ENCODE assay signal across 9 mouse cellular contexts in the genomic region with DNA sequence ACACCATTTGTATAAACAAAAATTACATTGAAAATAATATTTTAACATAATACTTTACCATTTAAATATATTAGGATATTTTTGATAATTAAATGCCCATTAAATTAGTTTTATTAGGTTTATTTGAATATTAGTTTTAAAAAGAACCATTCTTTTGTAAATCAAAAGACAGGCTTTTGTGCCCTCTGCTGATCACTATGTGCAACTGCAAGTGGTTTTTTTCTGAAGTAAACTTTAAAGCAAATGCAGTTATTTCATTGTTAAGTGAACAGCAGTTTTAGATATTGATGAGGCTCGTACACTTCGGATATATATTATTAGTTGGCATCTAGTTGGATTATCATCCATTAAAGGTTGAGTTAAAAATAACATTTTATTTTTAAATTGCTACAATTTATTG.
DNase-seq lines count a peak whose midpoint lies in the region; ATAC-seq and TF ChIP-seq lines count a peak whose summit lies in the region.
"Had no signal": no experiment of that assay in that cellular context is flagged by ENCODE, and none has a peak within 500 bp of the region (broad histone marks: within the 10 kb centered on the region; RNA-seq: fewer than 3 reads in every experiment).

No protein-coding gene starts in this region.

- H3K9me3 ChIP-seq in liver, embryonic 14.5 days (ENCODE audit: control insufficient read depth, low read length), result no peaks in the 10 kb centered on the region
- no peaks in the 10 kb centered on the region for H3K9me3 ChIP-seq in MEL (replicated peaks; ENCODE audit: insufficient read depth, low read length)
- no peaks in the 10 kb centered on the region for H3K9me3 ChIP-seq in neural tube, embryonic 15.5 days (replicated peaks)
- H3K9me3 ChIP-seq: limb, embryonic 12.5 days had no signal

- H3K4me2 ChIP-seq in liver, embryonic 14.5 days (ENCODE audit: low read depth), result no peak overlapping the region
- H3K4me2 ChIP-seq in neural tube, embryonic 15.5 days, result no peak overlapping the region
- H3K4me2 ChIP-seq: limb, embryonic 12.5 days had no signal

- H3K9ac ChIP-seq in liver, embryonic 14.5 days (replicated peaks), result no peak overlapping the region
- H3K9ac ChIP-seq in MEL (ENCODE audit: control insufficient read depth, low read depth, low read length, poor library complexity, severe bottlenecking), result no peak overlapping the region
- no peak overlapping the region for H3K9ac ChIP-seq in neural tube, embryonic 15.5 days (replicated peaks)
- H3K9ac ChIP-seq: limb, embryonic 12.5 days had no signal

- H3K79me2 ChIP-seq in MEL (ENCODE audit: control insufficient read depth, insufficient read depth, low read length, poor library complexity), result no peaks in the 10 kb centered on the region

- TF ChIP-seq POLR2A in MEL (IDR thresholded peaks at IDR 0.05; ENCODE audit: control insufficient read depth in 1 of 2, insufficient read depth in 1 of 2, low read depth in 1 of 2, low read length in 2 of 2, poor library complexity in 1 of 2), result no peak

- TF ChIP-seq CTCF in gastrocnemius, adult 2 months (IDR thresholded peaks at IDR 0.05), result peak; percentile 91
- peak; percentile 27; the same call in 1 of the 2 replicates for TF ChIP-seq CTCF in liver, embryonic 14.5 days (IDR thresholded peaks at IDR 0.05; ENCODE audit: low read depth)
- peak; percentile 25 to 74 (median 42); a peak in 4 of 6 replicates for TF ChIP-seq CTCF in MEL (IDR thresholded peaks at IDR 0.05 in 2 of 3, conservative IDR thresholded peaks at IDR 0.05 in 1 of 3; ENCODE audit: control insufficient read depth in 1 of 3, insufficient read depth in 1 of 3, low read depth in 2 of 3, low read length in 3 of 3, poor library complexity in 1 of 3, severe bottlenecking in 1 of 3)

- H3K36me3 ChIP-seq in liver, embryonic 14.5 days (replicated peaks; ENCODE audit: control insufficient read depth, insufficient read depth, low read depth), result no peaks in the 10 kb centered on the region
- H3K36me3 ChIP-seq in MEL (ENCODE audit: control insufficient read depth in 1 of 2, insufficient read depth in 2 of 2, low read length in 2 of 2), result no peaks in the 10 kb centered on the region
- H3K36me3 ChIP-seq in neural tube, embryonic 15.5 days, result no peaks in the 10 kb centered on the region
- H3K36me3 ChIP-seq: limb, embryonic 12.5 days had no signal

- no peak overlapping the region for H3K27ac ChIP-seq in gastrocnemius, adult 2 months
- H3K27ac ChIP-seq in liver, embryonic 14.5 days, result no peak overlapping the region
- no peak overlapping the region for H3K27ac ChIP-seq in MEL (ENCODE audit: control insufficient read depth, low read depth, low read length)
- no peak overlapping the region for H3K27ac ChIP-seq in neural tube, embryonic 15.5 days (replicated peaks)
- H3K27ac ChIP-seq: limb, embryonic 12.5 days had no signal

- H3K4me3 ChIP-seq in gastrocnemius, adult 2 months, result no peak overlapping the region
- no peak overlapping the region for H3K4me3 ChIP-seq in liver, embryonic 14.5 days (ENCODE audit: insufficient read depth in 1 of 2, low read depth in 2 of 2, low read length in 2 of 2)
- H3K4me3 ChIP-seq in MEL (ENCODE audit: control insufficient read depth in 1 of 2, insufficient read depth in 1 of 2, low read depth in 2 of 2, low read length in 2 of 2), result no peak overlapping the region
- H3K4me3 ChIP-seq in neural tube, embryonic 15.5 days (replicated peaks), result no peak overlapping the region
- H3K4me3 ChIP-seq: limb, embryonic 12.5 days had no signal

- ATAC-seq in liver, embryonic 14.5 days (ENCODE audit: insufficient read depth), result no peak
- no peak for ATAC-seq in neural tube, embryonic 15.5 days (ENCODE audit: low FRiP score)

- intact Hi-C loops in gastrocnemius, adult 2 months (cut with DNase I), result loop anchor here (2.0 to 5.0 kb wide), 2 partner anchors 239 to 315 kb away; no protein-coding TSS in a partner anchor
- intact Hi-C loops in gastrocnemius, postnatal 36 days (cut with DNase I), result loop anchor here (5.0 to 10.0 kb wide), 3 partner anchors 237 to 747 kb away; no protein-coding TSS in a partner anchor

- WGBS in liver, embryonic 14.5 days (ENCODE audit: insufficient replicate concordance), result 13% methylated on average over 2 of the region's 2 CpGs
- WGBS in neural tube, embryonic 15.5 days, result 25% methylated on average over 2 of the region's 2 CpGs

- H3K4me1 ChIP-seq in liver, embryonic 14.5 days (replicated peaks; ENCODE audit: control insufficient read depth in 2 of 2, insufficient read depth in 2 of 2, low read length in 1 of 2), result no peaks in the 10 kb centered on the region
- no peaks in the 10 kb centered on the region for H3K4me1 ChIP-seq in MEL (ENCODE audit: control insufficient read depth in 1 of 2, insufficient read depth in 2 of 2, low read length in 2 of 2)
- H3K4me1 ChIP-seq in neural tube, embryonic 15.5 days, result no peaks in the 10 kb centered on the region

- peak; percentile 85 for TF ChIP-seq RAD21 in MEL (IDR thresholded peaks at IDR 0.05; ENCODE audit: low read depth, low read length)

- H3K27me3 ChIP-seq in liver, embryonic 14.5 days (ENCODE audit: control insufficient read depth, insufficient read depth, low read length), result no peaks in the 10 kb centered on the region
- no peaks in the 10 kb centered on the region for H3K27me3 ChIP-seq in MEL (ENCODE audit: control insufficient read depth in 1 of 2, insufficient read depth in 2 of 2, low read length in 2 of 2)
- no peaks in the 10 kb centered on the region for H3K27me3 ChIP-seq in neural tube, embryonic 15.5 days (replicated peaks)
- H3K27me3 ChIP-seq: limb, embryonic 12.5 days had no signal

- DNase-seq in gastrocnemius, adult 2 months, result no peak
- DNase-seq in gastrocnemius, postnatal 36 days, result no peak
- DNase-seq in liver, embryonic 14.5 days (ENCODE audit: low read depth in 3 of 3, low spot score in 3 of 3), result no peak
- DNase-seq in liver, result no peak
- peak; percentile 28 for DNase-seq in MEL (ENCODE audit: low read depth, low spot score)
- DNase-seq in naive thymus-derived CD4-positive, alpha-beta T cell, adult 2 months (ENCODE audit: low read depth), result peak; percentile 21
- no peak for DNase-seq in thymus, postnatal 10 days (ENCODE audit: low spot score in 2 of 2)

- no peak for TF ChIP-seq EP300 in liver, embryonic 14.5 days (IDR thresholded peaks at IDR 0.05; ENCODE audit: low read depth)
- TF ChIP-seq EP300 in MEL (IDR thresholded peaks at IDR 0.05; ENCODE audit: low read depth in 1 of 2, low read length in 2 of 2), result no peak

TF ChIP-seq in MEL, 35 proteins besides CTCF, POLR2A, EP300 and RAD21:
- TF ChIP-seq ZMIZ1 (IDR thresholded peaks at IDR 0.05; ENCODE audit: low read depth, low read length) (no peak), HCFC1 (IDR thresholded peaks at IDR 0.05; ENCODE audit: low read depth, low read length) (no peak), ZNF384 (IDR thresholded peaks at IDR 0.05; ENCODE audit: low read depth, low read length) (0 out of 2 replicates have a peak, but pooled peaks have one; percentile 17), USF2 (IDR thresholded peaks at IDR 0.05; ENCODE audit: borderline replicate concordance in 1 of 2, insufficient read depth in 1 of 2, low read depth in 1 of 2, low read length in 2 of 2) (no peak), CHD1 (IDR thresholded peaks at IDR 0.05; ENCODE audit: low read depth, low read length) (no peak), ZC3H11A (IDR thresholded peaks at IDR 0.05; ENCODE audit: low read depth, low read length) (peak; percentile 71), POLR2AphosphoS2 (IDR thresholded peaks at IDR 0.05; ENCODE audit: low read length) (no peak), CHD2 (IDR thresholded peaks at IDR 0.05; ENCODE audit: low read length) (no peak), MYB (IDR thresholded peaks at IDR 0.05; ENCODE audit: low read depth, low read length) (no peak), ETS1 (IDR thresholded peaks at IDR 0.05; ENCODE audit: low read depth, low read length) (no peak), UBTF (IDR thresholded peaks at IDR 0.05; ENCODE audit: borderline replicate concordance, insufficient read depth, low read depth, low read length) (no peak), GATA1 (IDR thresholded peaks at IDR 0.05; ENCODE audit: low read depth, low read length) (no peak), SMC3 (IDR thresholded peaks at IDR 0.05; ENCODE audit: low read depth, low read length) (peak; percentile 78), ZKSCAN1 (IDR thresholded peaks at IDR 0.05; ENCODE audit: low read depth, low read length) (no peak), USF1 (IDR thresholded peaks at IDR 0.05; ENCODE audit: low read depth, low read length) (no peak), GABPA (IDR thresholded peaks at IDR 0.05; ENCODE audit: low read depth, low read length) (no peak), MAX (IDR thresholded peaks at IDR 0.05; ENCODE audit: low read length) (no peak), ELF1 (IDR thresholded peaks at IDR 0.05; ENCODE audit: low read depth, low read length) (no peak)

Comparison
In these comparisons a context has a peak if more than half of its experiments do, and no peak if none do; other contexts are left out.
1. DNase-seq: peak in MEL (single experiment) and naive thymus-derived CD4-positive, alpha-beta T cell, adult 2 months (single experiment); none in gastrocnemius, adult 2 months (single experiment), gastrocnemius, postnatal 36 days (0 of 2), liver, embryonic 14.5 days (0 of 3), liver (single experiment) and thymus, postnatal 10 days (0 of 2).
2. CTCF ChIP-seq: peak in every context shown above with its lines; median percentile 91 in gastrocnemius, adult 2 months; 42 in MEL; 27 in liver, embryonic 14.5 days.